Mouse (Mus musculus) midbrain, postnatal 0 days (tissue): ENCODE measurements around the gene Pi4k2a. TPM values are rescaled to one million over a fixed set of nuclear protein-coding genes. Genes with fewer than 3 reads are reported as not detected.

ENCODE experiments used
- ATAC-seq: fragments of 200-750 bp; cut with Nextera tagmentation; 2 replicates; pipeline ENCODE4 v1.8.0; 2017; ENCODE audit warnings: moderate number of reproducible peaks, mild to moderate bottlenecking, moderate TSS enrichment, moderate library complexity; ENCODE audit not compliant: low FRiP score
- DNase-seq: peaks from one replicate; pipeline ENCODE4 v3.0.0-alpha.2; 2015; ENCODE audit warnings: low spot score
- H3K27ac ChIP-seq: fragments of 300-500 bp; sonication (generic); 2 replicates; pipeline ENCODE4 v1.5.1; 2014; ENCODE audit warnings: low read depth, mild to moderate bottlenecking, low read length, mixed read lengths
- H3K27me3 ChIP-seq: fragments of 300-500 bp; sonication (generic); 2 replicates; pipeline ENCODE4 v1.6.1; 2014; ENCODE audit warnings: low read length, control low read depth, mixed read lengths; ENCODE audit not compliant: insufficient read depth
- H3K36me3 ChIP-seq: fragments of 300-500 bp; sonication (generic); 2 replicates; pipeline ENCODE4 v1.6.1; 2014; ENCODE audit warnings: low read length, control low read depth, mixed read lengths; ENCODE audit not compliant: insufficient read depth
- H3K4me1 ChIP-seq: fragments of 300-500 bp; sonication (generic); 2 replicates; pipeline ENCODE4 v1.6.1; 2014; ENCODE audit warnings: mild to moderate bottlenecking, control low read depth, antibody characterized with exemption, low read length, mixed read lengths; ENCODE audit not compliant: insufficient read depth
- H3K4me2 ChIP-seq: fragments of 300-500 bp; sonication (generic); 2 replicates; pipeline ENCODE4 v1.6.1; 2014; ENCODE audit warnings: low read depth, mild to moderate bottlenecking, low read length, mixed read lengths; ENCODE audit not compliant: poor library complexity, severe bottlenecking
- H3K4me3 ChIP-seq: fragments of 300-500 bp; sonication (generic); 2 replicates; pipeline ENCODE4 v1.5.1; 2014; ENCODE audit warnings: low read depth, mild to moderate bottlenecking, low read length, moderate library complexity
- H3K9ac ChIP-seq: fragments of 300-500 bp; sonication (generic); replicated peaks from 2 replicates; pipeline ENCODE4 v1.6.1; 2014; ENCODE audit warnings: mild to moderate bottlenecking, low read length, moderate library complexity, mixed read lengths; ENCODE audit not compliant: poor library complexity, severe bottlenecking
- H3K9me3 ChIP-seq: fragments of 300-500 bp; sonication (generic); 2 replicates; pipeline ENCODE4 v1.6.1; 2016; ENCODE audit warnings: low read length, control low read depth
- CTCF ChIP-seq: IDR thresholded peaks from 2 replicates; pipeline ENCODE4 v1.5.1; 2016; ENCODE audit warnings: antibody characterized with exemption, mild to moderate bottlenecking
- whole genome bisulfite sequencing: fragments of 180-500 bp; shearing (Covaris S2); extraction: QIAGEN DNeasy Blood & Tissue Kit; methylation state at CpG from one replicate; pipeline ENCODE4 v1.1.7; 2014; 5-methylcytosine and 5-hydroxymethylcytosine counted together
- polyA plus RNA-seq: library from polyadenylated mRNA; unstranded; fragments of >200 nt; fragmentation: Nextera tagmentation; extraction: Ambion mirVana; gene quantifications from 2 replicates; pipeline ENCODE4 v1.2.1, GENCODE M21; 2015
- total RNA-seq: library from RNA; depleted of rRNA; stranded (reverse); fragments of >200 nt; gene quantifications from 2 replicates; pipeline ENCODE4 v1.2.3, GENCODE M21; 2014; rRNA removed

The Pi4k2a gene
- 19.3 and 21.9 TPM in 2 replicates for total RNA-seq
- polyA plus RNA-seq, result 30.6 and 33.0 TPM in 2 replicates

- peak; percentile 98 for ATAC-seq
- Histone ChIP-seq H3K27me3 (no peaks in the 10 kb centered on the region), H3K9me3 (no peaks in the 10 kb centered on the region), H3K4me3 (peak within 1 kb of the TSS; percentile 97), H3K9ac (peak within 1 kb of the TSS; percentile 86), H3K4me2 (peak within 1 kb of the TSS; percentile 84), H3K4me1 (no peaks in the 10 kb centered on the region; the same call in 1 of the 2 replicates), H3K27ac (peak within 1 kb of the TSS; percentile 89), H3K36me3 (no peaks in the 10 kb centered on the region)
- 1% methylated on average over 46 of the region's 55 CpGs for WGBS
- peak; percentile 26; the same call in 1 of the 2 replicates for TF ChIP-seq CTCF
- peak; percentile 100 for DNase-seq
Measured at GRCm38 (mm10) chr19:42089748-42090595, at the start of gene Pi4k2a. Pi4k2a (plus strand) TSS chr19:42090470.

- no peak for TF ChIP-seq CTCF
- Histone ChIP-seq H3K4me3 (no peak overlapping the region), H3K27me3 (no peaks in the 10 kb centered on the region), H3K4me1 (no peaks in the 10 kb centered on the region), H3K27ac (no peak overlapping the region), H3K36me3 (no peaks in the 10 kb centered on the region), H3K9ac (no peak overlapping the region), H3K9me3 (no peaks in the 10 kb centered on the region), H3K4me2 (no peak overlapping the region)
- no peak for ATAC-seq
- WGBS, result 98% methylated on average over 6 of the region's 6 CpGs
- no peak for DNase-seq
Measured at GRCm38 (mm10) chr19:42043988-42044387, 46.3 kb upstream of the Pi4k2a start.

- peak; percentile 85 for ATAC-seq
- peak; percentile 80 for TF ChIP-seq CTCF
- WGBS, result 29% methylated on average over 23 of the region's 23 CpGs
Measured at GRCm38 (mm10) chr19:42045269-42046102, 44.8 kb upstream of the Pi4k2a start, which contains the start of gene Hoga1. Hoga1 (plus strand) TSS chr19:42045610.

DNA sequence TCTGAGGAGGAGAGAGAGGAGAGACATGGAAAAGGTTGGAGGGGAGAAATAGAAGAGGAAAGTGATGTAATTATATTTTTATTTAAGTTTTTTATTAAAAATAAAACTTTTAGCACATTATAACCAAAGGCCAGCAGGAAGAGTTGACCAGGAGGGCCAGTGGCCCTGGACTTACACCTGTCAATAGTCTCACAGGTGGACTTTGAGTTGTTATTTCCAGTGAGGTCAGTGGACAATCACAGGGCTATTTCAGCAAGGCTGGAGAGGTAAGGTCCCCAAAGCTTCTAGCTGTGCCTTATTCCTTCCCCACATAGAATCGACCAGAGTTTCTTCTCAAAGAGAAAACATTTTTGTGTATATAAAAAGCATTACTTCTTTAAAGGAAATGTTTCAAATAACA, 40.0 kb upstream of the Pi4k2a start:
- Histone ChIP-seq H3K4me2 (no peak overlapping the region), H3K36me3 (no peaks in the 10 kb centered on the region), H3K9ac (no peak overlapping the region), H3K9me3 (no peaks in the 10 kb centered on the region), H3K4me3 (no peak overlapping the region), H3K27ac (no peak overlapping the region), H3K27me3 (no peaks in the 10 kb centered on the region), H3K4me1 (no peaks in the 10 kb centered on the region)
- 89% methylated on average over 1 of the region's 1 CpGs for WGBS
- TF ChIP-seq CTCF, result no peak
- DNase-seq, result no peak
- no peak for ATAC-seq

More at GRCm38 (mm10) chr19:42045269-42046102, 44.8 kb upstream of the Pi4k2a start, which contains the start of gene Hoga1:
- peak; percentile 82 for DNase-seq
- no peak within 1 kb of the TSS; the same call in 1 of the 2 replicates for H3K9ac ChIP-seq
- H3K36me3 ChIP-seq, result no peaks in the 10 kb centered on the region
- peak within 1 kb of the TSS; percentile 2; the same call in 1 of the 2 replicates for H3K4me3 ChIP-seq
- peak within 1 kb of the TSS; percentile 45 for H3K4me2 ChIP-seq
- H3K4me1 ChIP-seq, result no peaks in the 10 kb centered on the region
- no peaks in the 10 kb centered on the region for H3K27me3 ChIP-seq
- H3K9me3 ChIP-seq, result no peaks in the 10 kb centered on the region
- H3K27ac ChIP-seq, result no peak within 1 kb of the TSS

- no peaks in the 10 kb centered on the region for H3K4me1 ChIP-seq
- no peak for ATAC-seq
- 86% methylated on average over 3 of the region's 3 CpGs for WGBS
- no peak overlapping the region for H3K27ac ChIP-seq
- H3K4me2 ChIP-seq, result no peak overlapping the region
- no peak overlapping the region for H3K9ac ChIP-seq
- no peak for TF ChIP-seq CTCF
- no peaks in the 10 kb centered on the region for H3K27me3 ChIP-seq
- H3K9me3 ChIP-seq, result no peaks in the 10 kb centered on the region
- no peak overlapping the region for H3K4me3 ChIP-seq
- H3K36me3 ChIP-seq, result no peaks in the 10 kb centered on the region
- DNase-seq, result no peak
Measured at GRCm38 (mm10) chr19:42051351-42051750, 38.9 kb upstream of the Pi4k2a start.
